Mouse (Mus musculus): ENCODE results near the gene Frmpd1.

The Frmpd1 gene

DNA sequence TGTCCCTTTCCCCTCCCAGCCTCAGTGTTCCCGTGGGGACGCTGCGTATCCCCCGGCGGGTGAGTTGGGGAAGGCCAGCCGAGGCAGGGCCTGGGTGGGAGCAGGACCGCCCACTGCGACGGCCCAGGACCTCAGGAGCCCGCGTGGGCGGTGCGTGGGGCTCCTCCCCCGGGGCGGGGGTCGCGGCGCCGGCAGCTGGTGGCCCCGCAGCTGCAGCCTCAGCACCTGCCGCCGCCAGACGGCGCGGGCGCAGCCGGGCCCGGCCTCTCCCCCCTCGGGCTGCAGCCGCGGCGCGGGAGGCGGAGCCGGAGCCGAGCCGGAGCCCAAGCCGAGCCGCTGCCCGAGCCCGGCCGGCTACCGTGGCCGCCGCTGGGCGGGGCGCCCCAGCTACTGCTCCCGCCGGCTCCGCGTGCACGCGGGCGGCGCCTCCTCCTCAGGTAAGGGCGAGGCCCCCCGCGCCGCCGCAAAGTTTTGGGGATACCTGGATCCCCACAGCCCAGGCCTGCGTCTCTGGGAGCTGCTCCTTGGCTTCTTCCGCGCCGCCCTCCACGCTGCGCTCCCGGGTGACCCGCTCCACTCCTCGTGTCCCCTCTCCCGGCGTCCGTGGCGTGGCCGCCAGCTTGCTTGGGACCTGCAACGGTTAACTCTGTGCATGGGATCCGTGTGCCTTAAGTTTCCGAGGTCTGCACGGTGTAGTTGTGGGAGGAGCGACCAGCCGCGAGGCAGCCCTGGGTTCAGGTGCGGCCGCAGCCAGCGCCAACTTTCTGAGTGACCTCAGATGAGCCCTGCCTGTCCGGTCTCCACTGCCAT is at the start of gene Frmpd1:
Frmpd1 (plus strand) TSS at position 355 of the 810 bp plus-strand sequence.
- no peak for DNase-seq (ENCODE audit: low read depth, low spot score)

DNA sequence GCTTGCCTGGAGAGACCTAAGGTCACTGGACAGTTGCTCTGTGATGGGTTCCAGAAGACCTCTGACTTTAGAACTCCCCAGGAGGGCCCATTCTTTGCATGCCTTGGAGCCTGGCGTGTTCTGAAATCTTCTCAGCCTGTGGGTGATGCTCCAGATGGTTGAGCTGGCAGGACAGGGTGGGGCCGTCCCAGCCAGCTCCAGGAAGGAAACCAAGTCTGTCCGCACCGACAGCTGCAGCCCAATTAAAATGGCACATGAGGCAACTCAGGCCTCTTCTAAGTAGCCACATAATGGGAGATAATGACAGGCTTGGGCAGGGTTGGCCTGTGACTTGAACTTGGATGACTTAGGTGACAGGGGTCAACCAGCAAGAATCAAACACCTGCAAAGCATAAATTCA is 47.0 kb upstream of the Frmpd1 start:
- DNase-seq (ENCODE audit: low read depth, low spot score) = no peak

DNA sequence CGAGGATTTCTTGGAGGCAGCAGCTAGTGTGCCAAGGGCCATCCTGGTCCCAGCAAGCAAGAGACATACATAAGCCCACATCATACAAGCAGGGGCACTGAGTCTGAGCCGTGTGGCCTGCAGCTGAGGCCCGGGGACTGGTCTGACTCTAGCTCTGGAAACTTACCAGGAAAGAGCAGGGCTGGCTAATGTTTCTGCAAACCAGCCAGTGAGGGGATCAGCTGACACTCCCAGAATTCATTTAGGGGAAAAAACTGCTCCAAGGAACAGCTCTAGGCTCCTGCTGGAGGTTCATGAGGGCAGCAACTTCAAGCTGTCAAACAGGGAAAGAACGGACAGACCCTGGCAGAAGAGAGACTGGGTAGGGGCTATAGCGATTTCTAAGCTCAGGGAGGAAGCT is 42.8 kb upstream of the Frmpd1 start:
- DNase-seq (ENCODE audit: low read depth, low spot score) = no peak

DNA sequence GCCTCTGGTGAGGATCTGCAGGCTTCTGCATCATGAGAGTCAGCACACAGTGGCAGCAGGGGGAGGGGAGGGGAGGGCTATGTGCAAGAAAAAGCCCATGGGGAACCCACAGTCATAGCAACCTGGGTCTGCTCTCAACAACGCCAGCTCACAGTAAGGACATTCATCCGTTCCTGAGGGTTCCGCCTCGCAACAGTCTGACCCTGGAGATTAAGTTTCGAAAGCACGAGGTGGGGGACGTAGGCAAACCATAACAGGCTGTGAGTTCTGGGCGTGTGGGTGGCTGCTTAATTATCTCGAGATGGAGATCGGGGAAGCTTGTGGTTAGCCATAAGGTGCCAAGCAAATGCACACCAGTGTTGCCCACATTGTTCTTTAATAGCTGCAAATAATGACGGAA is 42.3 kb upstream of the Frmpd1 start:
- no peak for DNase-seq (ENCODE audit: low read depth, low spot score)

DNA sequence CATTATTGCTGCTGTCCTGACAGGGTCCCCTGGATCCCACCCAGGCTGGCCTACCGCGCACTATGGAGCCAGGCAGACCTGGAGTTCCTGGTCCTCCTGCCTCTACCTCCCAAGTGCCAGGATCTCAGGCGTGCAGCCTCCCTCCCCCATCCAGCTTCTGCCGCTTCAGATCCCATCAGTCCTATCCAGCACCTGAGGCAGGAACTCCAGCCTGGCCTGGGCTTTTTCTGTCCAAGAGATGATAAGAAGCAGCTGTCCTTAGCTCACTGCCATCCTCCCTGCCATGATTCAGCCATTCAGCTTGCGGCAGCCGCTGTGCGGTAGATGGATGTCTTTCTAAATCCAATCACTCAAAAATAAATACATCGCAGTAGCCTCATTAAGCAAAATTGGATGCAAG is 41.7 kb upstream of the Frmpd1 start:
- no peak for DNase-seq (ENCODE audit: low read depth, low spot score)

- DNase-seq (ENCODE audit: low read depth, low spot score) = no peak
Observed at GRCm38 (mm10) chr4:45156433-45156832, 28.2 kb upstream of the Frmpd1 start.

DNA sequence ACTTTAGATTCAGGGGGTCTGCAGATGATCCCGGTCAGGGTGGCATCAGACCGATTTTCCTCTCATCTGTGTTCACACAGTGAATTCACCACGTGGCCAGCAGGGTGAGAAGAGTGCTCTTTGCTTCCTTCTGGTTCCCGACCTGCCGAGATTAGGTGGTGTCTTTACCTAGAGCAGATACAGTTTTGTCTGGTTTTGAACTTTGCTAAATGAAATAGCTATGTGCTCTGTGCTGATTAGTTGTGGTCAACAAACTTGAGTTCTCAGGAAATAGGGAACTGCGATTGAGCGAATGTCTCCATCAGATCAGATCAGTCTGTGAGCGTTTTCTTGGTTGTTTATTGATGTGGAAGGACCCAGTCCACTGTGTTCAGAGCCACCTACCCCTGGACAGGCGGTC is 26.1 kb upstream of the Frmpd1 start:
- no peak for DNase-seq (ENCODE audit: low read depth, low spot score)

DNA sequence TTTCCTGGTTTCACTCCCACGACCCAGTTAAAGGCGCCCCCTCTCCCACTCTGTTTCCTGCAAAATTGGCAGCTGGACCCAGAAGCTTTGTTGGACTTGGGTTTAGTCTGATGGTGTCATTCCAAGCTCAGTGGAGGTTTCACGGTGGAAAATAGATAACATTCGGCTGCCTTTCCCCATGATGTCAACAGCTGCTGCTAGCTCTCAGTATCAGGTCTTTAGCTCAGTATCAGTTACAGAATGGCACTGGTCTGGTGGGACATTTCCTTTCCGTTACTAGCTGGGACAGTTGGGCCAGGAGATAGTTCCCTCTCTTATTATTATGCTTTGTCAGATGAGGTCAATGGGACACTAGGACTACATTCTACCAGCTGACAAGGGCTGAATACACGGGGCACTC is 23.9 kb upstream of the Frmpd1 start:
- no peak for DNase-seq (ENCODE audit: low read depth, low spot score)

GRCm38 (mm10) chr4:45163711-45164110 is 21.0 kb upstream of the Frmpd1 start:
- peak; percentile 45 for DNase-seq (ENCODE audit: low read depth, low spot score)

- DNase-seq (ENCODE audit: low read depth, low spot score) = no peak
Observed at GRCm38 (mm10) chr4:45165477-45165876, 19.2 kb upstream of the Frmpd1 start.

- no peak for DNase-seq (ENCODE audit: low read depth, low spot score)
Observed at GRCm38 (mm10) chr4:45165955-45166354, 18.7 kb upstream of the Frmpd1 start.

- DNase-seq (ENCODE audit: low read depth, low spot score) = no peak
Observed at GRCm38 (mm10) chr4:45171340-45171739, 13.3 kb upstream of the Frmpd1 start.

DNA sequence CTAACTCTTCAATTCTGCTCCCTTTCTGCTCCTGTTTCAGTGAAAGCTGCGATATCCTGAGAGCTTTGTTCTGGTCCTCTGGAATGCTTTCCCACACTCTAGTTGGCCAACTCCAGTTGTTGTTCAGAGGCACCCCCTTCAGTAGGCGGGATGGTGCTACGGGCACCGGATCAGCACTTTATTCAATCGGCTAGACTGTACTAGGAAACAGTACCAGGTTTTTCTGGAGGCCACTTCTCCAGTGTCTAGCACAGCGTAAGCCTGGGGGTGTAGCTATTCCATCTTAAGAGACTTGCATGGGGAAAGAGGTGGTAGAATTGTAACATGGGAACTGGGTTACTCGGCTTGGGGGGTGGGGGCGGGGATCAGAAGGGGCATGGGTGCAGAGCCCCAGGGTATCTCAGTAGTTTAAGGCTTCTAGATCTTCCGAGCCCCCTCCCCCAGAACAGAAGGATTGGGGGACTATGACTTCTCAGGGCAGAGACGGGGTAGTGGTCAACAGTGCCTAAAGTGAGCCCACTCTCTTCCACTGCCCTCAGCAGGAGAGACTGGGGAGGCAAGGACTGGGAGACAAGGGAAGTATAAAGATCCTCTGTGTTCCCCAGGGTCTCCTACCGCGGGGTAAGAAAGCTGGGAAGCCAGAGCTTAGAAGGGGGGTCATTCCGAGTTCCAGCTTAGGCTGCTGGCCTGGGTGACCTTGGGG is 706 bp upstream of the Frmpd1 start:
- DNase-seq (ENCODE audit: low read depth, low spot score) = no peak

- no peak for DNase-seq (ENCODE audit: low read depth, low spot score)
Observed at GRCm38 (mm10) chr4:45185331-45185669, 625 bp downstream of the Frmpd1 start.

GRCm38 (mm10) chr4:45198296-45198695 is 13.6 kb downstream of the Frmpd1 start:
- DNase-seq (ENCODE audit: low read depth, low spot score) = peak; percentile 1

- no peak for DNase-seq (ENCODE audit: low read depth, low spot score)
Observed at GRCm38 (mm10) chr4:45203283-45203682, 18.6 kb downstream of the Frmpd1 start.

- DNase-seq (ENCODE audit: low read depth, low spot score) = no peak
Observed at GRCm38 (mm10) chr4:45207444-45207843, 22.8 kb downstream of the Frmpd1 start.

DNA sequence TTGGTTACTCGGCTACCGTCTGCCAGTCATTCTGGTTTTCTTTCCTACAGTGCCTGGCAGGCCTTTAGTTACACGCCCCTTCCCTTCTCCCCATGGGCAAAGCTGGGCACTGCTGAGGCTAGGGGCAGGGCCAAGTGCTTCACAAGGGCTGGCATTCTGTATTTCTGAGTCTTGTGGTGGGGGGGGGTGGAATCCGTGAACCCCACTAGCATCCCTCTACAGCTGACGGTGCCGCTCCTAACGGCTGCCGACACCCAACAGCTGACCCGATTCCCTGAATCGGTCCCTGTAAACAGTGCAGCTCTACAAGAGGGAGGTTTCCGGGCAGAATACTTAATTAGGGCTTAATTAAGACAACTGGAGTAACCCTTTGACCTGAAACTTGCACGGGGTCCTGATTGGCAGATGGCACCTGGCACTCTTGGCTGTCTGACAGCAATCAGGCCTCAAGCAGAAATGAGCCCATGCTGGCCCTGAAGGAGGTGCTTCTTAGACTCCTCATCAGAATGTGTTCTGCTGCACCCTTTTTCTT is 24.2 kb downstream of the Frmpd1 start:
- no peak for DNase-seq (ENCODE audit: low read depth, low spot score)

DNA sequence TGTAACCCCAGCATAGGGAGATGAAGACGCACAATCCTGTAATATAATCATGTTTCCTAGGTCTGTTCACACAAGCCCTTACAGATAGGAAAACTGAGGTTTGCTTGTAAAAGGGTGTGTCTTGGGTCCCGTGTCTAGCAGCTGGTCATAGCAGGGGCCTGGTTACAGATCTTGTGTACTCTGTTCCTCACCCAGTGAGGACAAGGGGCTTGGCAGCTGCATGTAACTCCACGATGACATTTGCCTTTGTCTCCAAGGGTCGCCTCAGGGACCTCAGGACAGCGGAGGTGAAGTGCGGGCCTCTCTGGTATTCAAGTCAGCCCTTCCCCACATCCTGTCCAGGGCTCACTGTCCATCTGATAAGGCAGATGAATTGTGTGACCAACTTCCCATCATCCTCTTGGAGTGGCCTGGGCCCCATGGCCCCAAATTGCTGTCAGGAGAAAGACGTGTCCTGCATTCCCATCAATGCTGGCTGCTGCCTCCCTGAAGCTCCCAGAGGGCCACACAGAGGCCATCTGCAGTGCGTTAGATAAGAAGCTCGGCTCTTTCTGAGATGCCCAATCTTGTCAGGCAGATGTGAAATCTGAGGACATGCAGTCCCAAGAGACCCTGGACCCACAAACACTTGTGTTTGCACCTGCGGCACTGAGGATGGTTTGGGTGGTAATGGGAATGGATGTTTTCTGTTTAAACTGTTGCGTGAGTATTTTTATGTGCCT is 27.8 kb downstream of the Frmpd1 start:
- DNase-seq (ENCODE audit: low read depth, low spot score) = no peak

DNA sequence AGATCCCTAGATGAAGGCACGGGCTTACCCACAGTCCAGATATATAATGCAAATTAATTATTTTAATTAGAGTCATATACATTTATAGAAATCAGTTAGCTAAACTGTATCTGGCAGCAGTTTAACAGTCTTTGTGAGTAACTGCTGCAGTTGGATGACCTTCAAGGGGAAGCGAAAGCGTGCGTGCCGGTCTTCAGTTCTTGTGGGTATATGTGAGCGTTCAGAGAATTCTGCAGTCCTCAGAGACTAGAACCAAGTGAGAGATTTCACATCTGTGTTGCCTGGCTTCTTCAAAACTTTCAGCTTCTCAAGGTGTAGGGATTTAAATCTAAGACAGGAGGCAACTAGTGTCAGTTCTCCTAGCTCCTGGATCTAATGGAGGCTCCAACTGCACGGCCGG is 35.3 kb downstream of the Frmpd1 start:
- DNase-seq (ENCODE audit: low read depth, low spot score) = no peak

- no peak for DNase-seq (ENCODE audit: low read depth, low spot score)
Observed at GRCm38 (mm10) chr4:45222395-45222794, 37.7 kb downstream of the Frmpd1 start.

DNA sequence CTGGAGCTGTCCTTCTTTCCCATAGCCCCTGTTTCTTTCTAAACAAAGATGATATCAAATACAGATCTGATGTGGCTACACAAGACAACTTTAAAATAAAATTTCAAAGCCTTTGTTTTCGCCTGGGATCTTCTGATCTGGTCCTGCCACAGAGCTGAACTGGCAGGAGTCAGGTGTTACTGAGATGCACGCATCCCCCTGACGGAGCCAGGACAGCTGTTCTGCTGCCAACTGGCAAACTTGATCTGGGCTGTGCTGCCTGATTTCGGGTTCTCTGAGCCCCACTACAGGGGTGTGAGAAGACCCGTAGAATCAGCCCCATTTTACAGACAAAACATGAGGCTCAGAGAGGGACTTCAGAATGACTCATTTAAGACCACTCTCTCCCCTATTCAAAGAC is 45.6 kb downstream of the Frmpd1 start:
- DNase-seq (ENCODE audit: low read depth, low spot score) = no peak
